Mouse (Mus musculus) CH12.LX (cell line): ENCODE measurements at regions not wholly inside any gene's neighbourhood (a gene's known extent, or its start where the extent isn't known, plus 50 kb on each side); places are given as distances from the start of the nearest gene placed in this dataset.

Experiments used
- CHD2 ChIP-seq: IDR thresholded peaks from 2 replicates; pipeline ENCODE4 v1.6.1; 2011; ENCODE audit warnings: low read length, improper control_type of control experiment
- CTCF ChIP-seq, 2 experiments: IDR thresholded peaks in 1 of 2; conservative IDR thresholded peaks in 1 of 2; 2 replicates each; pipeline ENCODE4 v1.5.1; 2011 to 2012; ENCODE audit warnings: low read depth in 2 of 2, low read length in 2 of 2, improper control_type of control experiment in 1 of 2, inconsistent platforms in 1 of 2, mild to moderate bottlenecking in 1 of 2, moderate library complexity in 1 of 2
- GABPA ChIP-seq: IDR thresholded peaks from 2 replicates; pipeline ENCODE4 v1.6.1; 2012; ENCODE audit warnings: low read depth, low read length, improper control_type of control experiment, inconsistent platforms; ENCODE audit not compliant: insufficient replicate concordance
- HCFC1 ChIP-seq: IDR thresholded peaks from 2 replicates; pipeline ENCODE4 v1.6.1; 2012; ENCODE audit warnings: low read depth, mild to moderate bottlenecking, inconsistent platforms, low read length, improper control_type of control experiment
- NELFE ChIP-seq: IDR thresholded peaks from 2 replicates; pipeline ENCODE4 v1.6.1; 2011; ENCODE audit warnings: low read depth, low read length, improper control_type of control experiment
- POLR2A ChIP-seq: IDR thresholded peaks from 2 replicates; pipeline ENCODE4 v1.6.1; 2011; ENCODE audit warnings: low read depth, mild to moderate bottlenecking, improper control_type of control experiment, low read length
- RAD21 ChIP-seq: IDR thresholded peaks from 2 replicates; pipeline ENCODE4 v1.6.1; 2011; ENCODE audit warnings: low read depth, mild to moderate bottlenecking, low read length, improper control_type of control experiment, moderate library complexity
- SIN3A ChIP-seq: IDR thresholded peaks from 2 replicates; pipeline ENCODE4 v1.6.1; 2012; ENCODE audit warnings: low read length, improper control_type of control experiment, inconsistent platforms
- SMC3 ChIP-seq: IDR thresholded peaks from 2 replicates; pipeline ENCODE4 v1.6.1; 2011; ENCODE audit warnings: low read depth, low read length, improper control_type of control experiment
- USF1 ChIP-seq: IDR thresholded peaks from 2 replicates; pipeline ENCODE4 v1.6.1; 2014; ENCODE audit warnings: low read depth, mild to moderate bottlenecking, inconsistent platforms, low read length, improper control_type of control experiment
- USF2 ChIP-seq: conservative IDR thresholded peaks from 2 replicates; pipeline ENCODE4 v1.6.1; 2011; ENCODE audit warnings: low read depth, low read length, improper control_type of control experiment
- ZC3H11A ChIP-seq: IDR thresholded peaks from 2 replicates; pipeline ENCODE4 v1.6.1; 2012; ENCODE audit warnings: low read depth, mild to moderate bottlenecking, inconsistent platforms, low read length, improper control_type of control experiment
- ZKSCAN1 ChIP-seq: IDR thresholded peaks from 2 replicates; pipeline ENCODE4 v1.6.1; 2012; ENCODE audit warnings: low read depth, inconsistent platforms, low read length, improper control_type of control experiment, borderline replicate concordance

DNA sequence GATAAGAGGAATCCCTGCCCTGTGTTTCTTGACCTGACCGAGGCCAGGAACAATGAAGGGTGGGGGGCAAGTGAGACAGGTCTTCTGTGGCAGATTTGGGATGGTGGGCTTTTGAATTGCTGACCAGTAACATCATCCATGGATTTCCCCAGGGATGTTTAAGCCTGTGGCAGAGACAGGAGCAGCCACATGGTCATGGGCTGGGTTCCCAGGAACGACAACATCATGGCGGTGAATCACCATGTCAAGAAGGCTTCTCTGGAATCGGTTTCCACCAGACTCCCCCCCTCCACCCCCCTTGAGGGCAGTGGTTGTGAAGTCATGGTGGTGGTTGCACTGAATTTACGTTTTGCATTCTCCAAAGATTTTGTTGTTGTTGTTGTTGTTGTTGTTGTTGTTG is 121.3 kb downstream of the Cog6 start:
- no peak for TF ChIP-seq HCFC1
- no peak for TF ChIP-seq CTCF (conservative IDR thresholded peaks at IDR 0.05 in 1 of 2, IDR thresholded peaks at IDR 0.05 in 1 of 2; ENCODE audit: low read depth in 2 of 2, low read length in 2 of 2)
- no peak for TF ChIP-seq POLR2A
- no peak for TF ChIP-seq ZKSCAN1
- no peak for TF ChIP-seq USF1
- TF ChIP-seq NELFE = no peak
- no peak for TF ChIP-seq SMC3
- TF ChIP-seq CHD2 = no peak
- no peak for TF ChIP-seq ZC3H11A
- no peak for TF ChIP-seq RAD21
- TF ChIP-seq SIN3A = no peak
- TF ChIP-seq USF2 = no peak
- TF ChIP-seq GABPA = no peak
